Mouse (Mus musculus): Measurements from ENCODE around the gene Meis1.

Meis1 gene

DNA sequence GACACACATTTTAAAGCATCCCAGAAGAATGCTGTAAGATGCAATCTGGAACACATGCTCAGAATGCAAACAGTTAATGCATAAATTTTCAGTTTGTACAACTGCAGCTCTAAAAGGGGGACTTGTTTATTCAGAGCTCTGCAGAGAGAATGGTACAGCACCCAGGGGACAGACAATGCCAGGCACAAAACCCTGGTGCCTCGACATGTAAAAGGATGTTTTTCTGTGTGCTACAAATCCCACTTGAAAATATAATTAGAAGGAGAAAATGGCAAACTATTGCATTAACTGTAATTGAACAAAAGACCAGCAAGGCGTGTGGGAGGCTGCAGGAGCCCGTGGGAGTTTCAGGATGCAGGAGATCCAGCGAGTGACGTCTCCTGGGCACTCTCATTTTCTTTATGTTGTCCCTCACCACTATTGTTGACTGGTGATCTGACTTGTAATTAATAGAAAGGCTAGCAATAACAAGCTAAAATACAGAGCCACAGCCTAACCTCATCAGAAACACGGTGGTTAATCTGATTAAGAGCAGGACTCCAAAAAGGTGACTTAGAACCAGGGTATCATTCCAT lies 29.0 kb downstream of the Meis1 start:
- DNase-seq, result no peak

DNA sequence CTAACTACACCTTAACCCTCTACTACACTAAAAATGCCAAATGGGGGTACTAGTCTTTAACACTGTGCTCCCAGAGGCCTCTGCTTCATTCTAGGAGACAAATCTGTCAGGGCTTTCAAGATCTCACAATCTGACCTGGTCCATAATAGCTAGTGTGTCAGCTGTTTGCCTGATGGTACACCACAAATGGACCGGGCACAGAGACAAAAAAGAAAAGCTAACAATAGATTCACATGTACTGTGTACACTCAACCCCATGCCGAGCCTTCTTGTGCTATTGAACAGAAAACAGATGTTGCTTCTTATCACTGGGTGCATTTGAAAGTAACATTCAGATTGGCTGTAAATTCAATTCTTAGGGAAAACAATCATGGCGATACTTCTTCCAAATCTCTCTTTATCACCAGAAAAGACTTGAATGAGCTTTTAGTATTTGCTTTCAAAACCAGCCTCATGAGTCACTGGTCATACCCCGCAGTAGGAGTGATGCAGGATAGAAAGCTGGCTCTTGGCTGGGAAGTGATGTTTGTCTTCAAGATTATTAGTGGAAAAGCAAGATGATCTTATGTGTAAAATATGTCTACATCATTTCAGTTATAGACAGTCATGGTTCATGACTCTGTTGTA lies 30.0 kb downstream of the Meis1 start:
- DNase-seq, result peak in 1 of 2 experiments; percentile 58

DNA sequence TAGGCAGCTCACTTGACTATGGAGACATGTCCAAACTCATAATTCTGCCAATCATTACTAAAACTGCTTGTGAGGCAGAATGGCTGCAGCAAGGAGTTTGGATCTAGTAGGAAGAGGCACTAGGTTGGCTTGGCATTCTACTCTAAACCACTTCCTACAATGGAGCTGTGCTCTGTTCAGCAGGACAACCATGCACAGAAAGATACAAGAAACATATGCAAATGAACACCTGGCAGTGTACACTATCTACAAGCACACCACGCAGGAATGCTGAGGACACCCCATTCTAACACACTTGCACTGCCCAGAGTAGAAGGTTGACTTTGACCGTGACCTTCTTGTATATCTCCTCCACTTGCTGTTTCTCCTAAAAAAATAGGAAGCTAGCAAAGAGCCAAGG lies 35.0 kb downstream of the Meis1 start:
- no peak for DNase-seq

DNA sequence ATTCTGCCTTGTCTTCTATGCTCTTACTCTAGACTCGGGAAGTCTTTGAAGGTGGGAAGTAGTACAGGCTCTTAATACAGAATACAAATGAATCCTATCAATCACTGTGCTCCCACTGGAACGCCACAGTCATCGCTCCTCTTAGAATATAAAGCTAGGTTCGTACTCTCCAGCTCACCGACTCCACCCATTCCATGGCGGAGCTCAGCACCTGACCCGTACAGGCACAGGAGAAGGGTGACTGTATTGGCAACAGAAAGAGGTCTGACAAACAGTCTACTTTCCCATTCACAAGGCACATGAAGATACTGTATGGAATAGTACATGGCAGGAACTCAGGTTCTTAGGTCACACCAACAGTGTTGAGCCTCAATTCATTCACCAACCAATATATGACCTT lies 35.5 kb downstream of the Meis1 start:
- DNase-seq, result no peak

GRCm38 (mm10) chr11:18982331-18982730 lies 36.5 kb downstream of the Meis1 start:
- DNase-seq, result no peak

- no peak for DNase-seq
Observed at GRCm38 (mm10) chr11:18981367-18981766, 37.4 kb downstream of the Meis1 start.

GRCm38 (mm10) chr11:18980615-18981014 lies 38.2 kb downstream of the Meis1 start:
- no peak for DNase-seq

DNA sequence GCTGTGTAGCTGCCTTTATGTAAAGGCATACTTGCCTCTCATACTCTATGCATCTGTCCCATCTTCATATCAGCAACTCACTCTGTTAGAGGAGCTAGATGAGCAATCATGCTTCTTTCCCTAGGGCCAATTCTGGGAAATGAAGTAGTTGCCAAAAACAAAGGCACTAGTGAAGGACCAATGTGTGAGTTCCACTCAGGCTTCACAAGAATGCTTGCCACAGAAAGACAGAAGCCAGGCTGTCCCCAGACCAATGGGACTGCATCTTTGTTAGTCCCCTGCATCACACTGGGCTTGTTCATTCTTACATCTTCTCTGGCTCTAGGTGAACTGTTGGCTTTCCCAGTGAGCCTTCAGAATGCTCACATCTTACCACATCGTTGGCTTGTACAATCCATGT lies 43.7 kb downstream of the Meis1 start:
- DNase-seq, result no peak

GRCm38 (mm10) chr11:18973808-18974207 lies 45.0 kb downstream of the Meis1 start:
- no peak for DNase-seq

DNA sequence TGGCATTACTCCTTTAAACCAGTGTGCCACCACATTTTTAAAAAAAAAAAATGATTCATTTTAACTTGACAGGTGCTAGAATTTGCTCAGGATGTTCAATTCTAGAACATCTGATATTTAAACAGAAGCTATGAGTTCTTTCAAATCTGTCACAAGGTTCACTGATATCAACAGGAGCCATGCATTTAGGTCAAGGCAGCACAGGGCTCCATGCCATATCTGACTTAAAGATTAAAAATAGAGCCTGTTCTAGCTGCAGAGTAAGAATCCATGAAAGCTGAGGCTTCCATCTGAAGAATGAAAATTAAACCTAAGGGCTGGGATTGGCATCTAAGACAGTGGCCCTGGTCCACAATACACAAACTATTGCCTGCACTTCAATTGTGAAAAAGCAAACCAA lies 45.8 kb downstream of the Meis1 start:
- peak in 1 of 2 experiments; percentile 45 for DNase-seq

GRCm38 (mm10) chr11:18971551-18971950 lies 47.2 kb downstream of the Meis1 start:
- DNase-seq, result no peak

DNA sequence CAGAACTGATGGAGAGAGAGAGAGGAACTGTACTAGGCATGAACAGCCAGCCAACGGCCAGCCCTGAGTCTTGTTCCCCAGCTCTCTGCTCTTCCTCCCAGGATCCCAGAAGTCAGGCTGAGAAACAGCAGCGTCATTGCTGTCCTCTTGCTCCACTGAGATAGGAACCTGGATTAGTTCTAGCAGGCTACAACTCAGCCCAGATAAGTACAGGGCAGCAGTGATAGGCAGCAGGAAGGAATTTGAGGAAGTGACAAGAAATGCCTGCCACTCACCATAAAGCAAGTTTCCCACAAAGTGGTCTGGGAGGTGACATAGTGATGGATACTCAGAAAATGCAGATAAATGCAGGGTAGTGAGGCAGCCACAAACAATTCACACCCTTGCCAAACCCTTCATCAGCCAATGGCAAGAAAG lies 48.9 kb downstream of the Meis1 start:
- DNase-seq, result no peak

DNA sequence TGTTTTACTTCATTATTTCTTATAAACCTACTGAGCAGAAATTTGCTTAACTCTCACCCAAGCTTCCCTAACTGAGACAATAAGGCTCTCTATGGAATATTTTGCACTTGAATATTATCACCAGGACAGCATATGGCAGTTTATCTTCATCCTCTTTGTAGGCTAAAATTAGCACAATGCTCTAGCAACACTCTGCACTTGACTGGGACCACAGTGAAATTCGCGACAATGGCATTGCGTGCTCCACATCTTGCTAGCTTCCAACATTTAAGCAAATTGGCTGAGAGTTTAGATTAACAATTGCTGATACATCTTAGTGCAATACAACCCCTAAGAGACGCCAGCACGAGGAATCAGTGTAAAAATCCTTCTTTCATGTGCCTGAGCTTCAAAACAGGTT lies 54.4 kb downstream of the Meis1 start:
- DNase-seq, result peak in 1 of 2 experiments; percentile 52

GRCm38 (mm10) chr11:18963202-18964136 lies 55.3 kb downstream of the Meis1 start:
- no peak for DNase-seq

DNA sequence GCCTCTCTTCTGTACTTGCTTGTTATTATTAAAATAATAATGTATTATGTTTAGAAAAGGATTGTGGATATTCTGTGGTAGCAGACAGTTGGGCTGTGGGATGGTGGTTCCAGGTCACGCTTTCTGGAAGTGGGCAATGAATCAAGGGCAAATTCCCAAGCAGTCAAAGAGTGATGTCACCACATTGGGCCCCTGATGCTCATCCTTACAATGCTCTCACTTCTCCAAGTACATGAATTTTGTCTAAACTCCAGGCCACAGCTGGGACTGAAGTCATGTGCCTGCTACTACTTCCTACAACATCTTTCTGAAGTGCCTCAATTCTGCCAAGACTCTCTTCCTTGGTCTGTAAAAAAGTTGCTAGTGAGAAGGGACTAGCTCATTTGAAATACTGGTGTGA lies 59.3 kb downstream of the Meis1 start:
- DNase-seq, result no peak

GRCm38 (mm10) chr11:18957805-18958770 lies 60.7 kb downstream of the Meis1 start:
- peak in 1 of 2 experiments; percentile 47 for DNase-seq

- DNase-seq, result no peak
Observed at GRCm38 (mm10) chr11:18957097-18957804, 61.5 kb downstream of the Meis1 start.

- peak; percentile 62 to 70 for DNase-seq
Observed at GRCm38 (mm10) chr11:18955969-18956368, 62.8 kb downstream of the Meis1 start.

GRCm38 (mm10) chr11:18954852-18955251 lies 63.9 kb downstream of the Meis1 start:
- no peak for DNase-seq

GRCm38 (mm10) chr11:18953892-18954291 lies 64.9 kb downstream of the Meis1 start:
- no peak for DNase-seq

- no peak for DNase-seq
Observed at GRCm38 (mm10) chr11:18948600-18949295, 70.0 kb downstream of the Meis1 start.

Measured in cerebellum, adult 18-20 months (tissue).